Mouse (Mus musculus): Measurements from ENCODE around the gene Il22ra1. TPM values are rescaled to one million over a fixed set of nuclear protein-coding genes. Genes with fewer than 3 reads are reported as not detected.

Il22ra1 gene
- polyA plus RNA-seq (2015; fragmentation: Nextera tagmentation; extraction: Ambion mirVana) = 0.25 and 0.39 TPM in 2 replicates

GRCm38 (mm10) chr4:135727817-135728216 is at the start of gene Il22ra1:
TSS of gene Il22ra1 (plus strand) at chr4:135728172.
- DNase-seq = peak; percentile 60
- no peaks in the 10 kb centered on the region for H3K36me3 ChIP-seq (replicated peaks; ENCODE audit: insufficient read depth, low read length)
- 0 out of 2 replicates have a peak, but pooled peaks cover 2% of the 10 kb centered on the region for H3K4me1 ChIP-seq (ENCODE audit: insufficient read depth)
- 0 out of 2 replicates have a peak within 1 kb of the TSS, but pooled peaks have one; percentile 2 for H3K27ac ChIP-seq (ENCODE audit: low read depth)
- H3K9ac ChIP-seq (replicated peaks) = peak within 1 kb of the TSS; percentile 60
- H3K4me2 ChIP-seq (ENCODE audit: low read depth, low read length) = peak within 1 kb of the TSS; percentile 68
- WGBS (ENCODE audit: insufficient replicate concordance) = 23% methylated on average over 14 of the region's 14 CpGs
- H3K4me3 ChIP-seq (ENCODE audit: low read depth, low read length) = peak within 1 kb of the TSS; percentile 44
- TF ChIP-seq CTCF (IDR thresholded peaks at IDR 0.05; ENCODE audit: low read depth) = 0 out of 2 replicates have a peak, but pooled peaks have one; percentile 13
- no peak for TF ChIP-seq EP300 (IDR thresholded peaks at IDR 0.05; ENCODE audit: low read depth)
- peak; percentile 69 for ATAC-seq
- H3K9me3 ChIP-seq (ENCODE audit: low read length) = peaks cover under 1% of the 10 kb centered on the region; the same call in 1 of the 2 replicates
- H3K27me3 ChIP-seq (ENCODE audit: insufficient read depth, low read length) = no peaks in the 10 kb centered on the region

DNA sequence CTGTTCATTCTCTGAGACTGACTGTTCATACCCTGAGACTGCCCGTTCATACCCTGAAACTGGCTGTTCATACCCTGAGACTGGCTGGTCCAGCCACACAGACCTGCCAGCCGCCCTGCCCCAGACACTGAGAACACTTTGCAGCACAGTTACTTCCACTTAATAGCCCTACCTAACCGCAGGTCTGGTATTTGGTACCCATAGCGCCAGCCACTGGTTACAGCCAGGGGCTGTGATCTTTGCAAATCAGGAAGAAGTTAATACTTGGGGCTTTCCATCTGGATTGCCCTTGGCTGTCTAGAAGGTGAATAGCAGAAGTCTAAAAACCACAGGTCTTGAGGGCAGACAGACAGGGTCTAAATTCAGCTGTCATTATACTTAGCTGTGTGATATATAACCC is 48.7 kb upstream of the Il22ra1 start:
- TF ChIP-seq EP300 (IDR thresholded peaks at IDR 0.05; ENCODE audit: low read depth) (no peak), CTCF (IDR thresholded peaks at IDR 0.05; ENCODE audit: low read depth) (no peak)
- Histone ChIP-seq H3K9me3 (ENCODE audit: low read length) (no peaks in the 10 kb centered on the region), H3K27me3 (ENCODE audit: insufficient read depth, low read length) (peaks cover 7% of the 10 kb centered on the region; the same call in 1 of the 2 replicates), H3K27ac (ENCODE audit: low read depth) (no peak overlapping the region), H3K36me3 (replicated peaks; ENCODE audit: insufficient read depth, low read length) (no peaks in the 10 kb centered on the region), H3K9ac (replicated peaks) (no peak overlapping the region), H3K4me3 (ENCODE audit: low read depth, low read length) (no peak overlapping the region), H3K4me1 (ENCODE audit: insufficient read depth) (no peaks in the 10 kb centered on the region), H3K4me2 (ENCODE audit: low read depth, low read length) (no peak overlapping the region)
- ATAC-seq = no peak
- 42% methylated on average over 4 of the region's 4 CpGs for WGBS (ENCODE audit: insufficient replicate concordance)
- DNase-seq = no peak

GRCm38 (mm10) chr4:135681789-135682188 is 46.2 kb upstream of the Il22ra1 start:
- Histone ChIP-seq H3K9ac (replicated peaks) (no peak overlapping the region), H3K4me1 (ENCODE audit: insufficient read depth) (peaks cover 3% of the 10 kb centered on the region; the same call in 1 of the 2 replicates), H3K4me2 (ENCODE audit: low read depth, low read length) (no peak overlapping the region), H3K4me3 (ENCODE audit: low read depth, low read length) (no peak overlapping the region), H3K9me3 (ENCODE audit: low read length) (no peaks in the 10 kb centered on the region), H3K36me3 (replicated peaks; ENCODE audit: insufficient read depth, low read length) (no peaks in the 10 kb centered on the region), H3K27ac (ENCODE audit: low read depth) (no peak overlapping the region), H3K27me3 (ENCODE audit: insufficient read depth, low read length) (peaks cover 29% of the 10 kb centered on the region)
- whole genome bisulfite sequencing (ENCODE audit: insufficient replicate concordance) = 68% methylated on average over 5 of the region's 5 CpGs
- ATAC-seq = no peak
- no peak for TF ChIP-seq EP300 (IDR thresholded peaks at IDR 0.05; ENCODE audit: low read depth)
- no peak for TF ChIP-seq CTCF (IDR thresholded peaks at IDR 0.05; ENCODE audit: low read depth)
- no peak for DNase-seq

DNA sequence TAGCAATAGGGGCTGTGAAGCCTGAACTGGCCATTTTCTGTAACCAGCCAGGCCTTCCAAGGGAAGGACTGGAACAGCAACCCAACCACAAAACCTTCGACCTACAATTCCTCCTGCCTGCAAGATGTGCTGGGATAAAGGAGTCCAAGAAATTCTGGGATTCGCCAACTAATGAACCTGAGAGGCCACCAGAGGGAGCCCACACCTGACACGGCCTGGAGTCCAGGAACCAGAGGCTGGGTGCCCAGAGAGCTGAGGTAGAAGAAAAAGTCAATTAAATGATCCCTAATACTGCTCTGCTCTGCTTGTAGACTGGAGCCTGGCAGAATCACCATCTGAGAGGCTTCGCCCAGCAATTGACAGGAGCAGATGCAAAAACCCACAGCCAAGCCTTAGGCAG is 44.4 kb upstream of the Il22ra1 start:
- Histone ChIP-seq H3K4me1 (ENCODE audit: insufficient read depth) (peaks cover 6% of the 10 kb centered on the region; the same call in 1 of the 2 replicates), H3K4me3 (ENCODE audit: low read depth, low read length) (no peak overlapping the region), H3K27ac (ENCODE audit: low read depth) (no peak overlapping the region), H3K9ac (replicated peaks) (no peak overlapping the region), H3K27me3 (ENCODE audit: insufficient read depth, low read length) (peaks cover 46% of the 10 kb centered on the region), H3K9me3 (ENCODE audit: low read length) (no peaks in the 10 kb centered on the region), H3K36me3 (replicated peaks; ENCODE audit: insufficient read depth, low read length) (no peaks in the 10 kb centered on the region), H3K4me2 (ENCODE audit: low read depth, low read length) (no peak overlapping the region)
- DNase-seq (peak; percentile 59), ATAC-seq (peak; percentile 40; the same call in 1 of the 2 replicates)
- TF ChIP-seq CTCF (IDR thresholded peaks at IDR 0.05; ENCODE audit: low read depth) (peak; percentile 65), EP300 (IDR thresholded peaks at IDR 0.05; ENCODE audit: low read depth) (no peak)
- 26% methylated on average over 4 of the region's 4 CpGs for WGBS (ENCODE audit: insufficient replicate concordance)

DNA sequence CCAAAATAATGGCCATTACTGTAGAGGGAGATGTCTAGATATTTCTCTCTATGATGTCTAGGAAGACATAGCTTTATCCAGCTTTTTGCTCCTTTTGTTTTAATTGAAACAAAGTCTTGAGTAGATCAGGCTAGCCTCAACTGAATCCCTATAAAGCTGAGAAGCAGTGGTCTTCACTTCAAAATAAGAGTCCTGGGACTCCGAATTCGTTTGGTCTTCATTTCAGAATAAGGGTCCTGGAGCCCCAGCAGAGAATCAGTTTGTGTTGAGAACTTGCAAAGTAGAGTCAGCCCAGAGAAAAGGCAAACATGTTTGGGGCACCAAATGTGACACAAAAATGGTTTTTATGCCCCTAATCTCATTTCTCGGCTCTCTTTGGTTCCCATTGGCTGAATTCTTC is 43.2 kb upstream of the Il22ra1 start:
- no peak overlapping the region for H3K9ac ChIP-seq (replicated peaks)
- no peak overlapping the region for H3K27ac ChIP-seq (ENCODE audit: low read depth)
- no peak overlapping the region for H3K4me2 ChIP-seq (ENCODE audit: low read depth, low read length)
- H3K4me1 ChIP-seq (ENCODE audit: insufficient read depth) = peaks cover 6% of the 10 kb centered on the region; the same call in 1 of the 2 replicates
- TF ChIP-seq EP300 (IDR thresholded peaks at IDR 0.05; ENCODE audit: low read depth) = no peak
- TF ChIP-seq CTCF (IDR thresholded peaks at IDR 0.05; ENCODE audit: low read depth) = no peak
- H3K4me3 ChIP-seq (ENCODE audit: low read depth, low read length) = no peak overlapping the region
- no peaks in the 10 kb centered on the region for H3K9me3 ChIP-seq (ENCODE audit: low read length)
- ATAC-seq (no peak), DNase-seq (no peak)
- 29% methylated on average over 3 of the region's 3 CpGs for WGBS (ENCODE audit: insufficient replicate concordance)
- H3K36me3 ChIP-seq (replicated peaks; ENCODE audit: insufficient read depth, low read length) = no peaks in the 10 kb centered on the region
- H3K27me3 ChIP-seq (ENCODE audit: insufficient read depth, low read length) = peaks cover 53% of the 10 kb centered on the region

DNA sequence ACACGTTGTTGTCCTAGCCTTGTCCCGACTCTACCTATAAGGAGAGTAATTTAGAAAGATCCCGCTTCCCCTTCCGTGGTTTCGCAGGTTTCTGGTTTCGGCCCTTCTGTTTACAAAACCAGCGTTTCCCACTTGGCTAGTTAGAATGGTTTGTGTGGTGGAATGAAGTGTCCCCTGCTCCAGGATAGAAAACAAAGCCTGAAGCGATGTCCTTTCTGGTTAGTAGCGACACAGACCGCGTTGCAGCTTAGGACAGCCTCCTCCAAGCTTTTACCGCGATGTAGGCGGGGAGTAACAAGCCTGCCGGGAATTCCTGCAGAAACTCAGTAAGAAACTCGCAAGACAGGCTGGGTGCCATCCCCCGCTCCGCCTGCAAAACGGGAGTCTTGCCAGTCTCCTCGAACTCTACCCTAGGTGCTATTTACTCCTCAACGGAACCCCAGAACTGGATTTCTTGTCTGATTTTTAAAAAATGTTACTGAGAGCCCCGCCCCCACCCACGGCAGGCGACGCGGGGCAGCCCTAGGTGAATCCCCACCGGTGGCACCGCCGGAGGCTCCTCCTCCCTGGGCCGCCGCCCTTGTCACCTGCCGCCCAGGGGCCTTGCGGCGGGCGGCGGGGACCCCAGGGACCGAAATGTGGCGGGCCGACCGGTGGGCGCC is 41.9 kb upstream of the Il22ra1 start, which contains the start of gene Ifnlr1:
Ifnlr1 (plus strand) TSS at position 382 of the 662 bp plus-strand sequence.
- Histone ChIP-seq H3K27me3 (ENCODE audit: insufficient read depth, low read length) (peaks cover 54% of the 10 kb centered on the region), H3K9ac (replicated peaks) (peak within 1 kb of the TSS; percentile 66), H3K36me3 (replicated peaks; ENCODE audit: insufficient read depth, low read length) (no peaks in the 10 kb centered on the region), H3K27ac (ENCODE audit: low read depth) (peak within 1 kb of the TSS; percentile 25; the same call in 1 of the 2 replicates), H3K4me3 (ENCODE audit: low read depth, low read length) (peak within 1 kb of the TSS; percentile 65), H3K4me1 (ENCODE audit: insufficient read depth) (peaks cover 6% of the 10 kb centered on the region; the same call in 1 of the 2 replicates), H3K4me2 (ENCODE audit: low read depth, low read length) (peak within 1 kb of the TSS; percentile 85), H3K9me3 (ENCODE audit: low read length) (no peaks in the 10 kb centered on the region)
- no peak for TF ChIP-seq EP300 (IDR thresholded peaks at IDR 0.05; ENCODE audit: low read depth)
- TF ChIP-seq CTCF (IDR thresholded peaks at IDR 0.05; ENCODE audit: low read depth) = no peak
- ATAC-seq (peak; percentile 73), DNase-seq (peak; percentile 51)
- under 1% methylated on average over 37 of the region's 41 CpGs for WGBS (ENCODE audit: insufficient replicate concordance)
